Mouse (Mus musculus): ENCODE data around the gene Slc16a3. TPM values are rescaled to one million over a fixed set of nuclear protein-coding genes. Genes with fewer than 3 reads are reported as not detected.

Slc16a3 gene
- polyA plus RNA-seq, 1 experiment from 2014 or later: 176 TPM

- Histone ChIP-seq H3K27ac (ENCODE audit: low read depth, low read length) (no peak overlapping the region), H3K4me2 (no peak overlapping the region), H3K4me1 (ENCODE audit: control insufficient read depth, insufficient read depth, low read length) (no peaks in the 10 kb centered on the region), H3K9me3 (replicated peaks; ENCODE audit: control insufficient read depth, low read length) (no peaks in the 10 kb centered on the region), H3K27me3 (ENCODE audit: control insufficient read depth, insufficient read depth, low read length) (no peaks in the 10 kb centered on the region), H3K36me3 (ENCODE audit: control insufficient read depth, insufficient read depth, low read length) (no peaks in the 10 kb centered on the region), H3K9ac (ENCODE audit: low read depth, low read length) (no peak overlapping the region), H3K4me3 (ENCODE audit: low read depth, low read length) (no peak overlapping the region)
- ATAC-seq (replicated peaks; ENCODE audit: insufficient number of reproducible peaks, low FRiP score, low TSS enrichment): no peak
- 65% methylated on average over 5 of the region's 5 CpGs for WGBS (ENCODE audit: insufficient replicate concordance)
These were observed 56.0 kb downstream of the Slc16a3 start for GRCm38 (mm10) chr11:121004281-121004680.

- Histone ChIP-seq H3K36me3 (ENCODE audit: control insufficient read depth, insufficient read depth, low read length) (no peaks in the 10 kb centered on the region), H3K4me1 (ENCODE audit: control insufficient read depth, insufficient read depth, low read length) (no peaks in the 10 kb centered on the region), H3K9ac (ENCODE audit: low read depth, low read length) (no peak overlapping the region), H3K4me2 (no peak overlapping the region), H3K9me3 (replicated peaks; ENCODE audit: control insufficient read depth, low read length) (no peaks in the 10 kb centered on the region), H3K27me3 (ENCODE audit: control insufficient read depth, insufficient read depth, low read length) (no peaks in the 10 kb centered on the region), H3K27ac (ENCODE audit: low read depth, low read length) (no peak overlapping the region), H3K4me3 (ENCODE audit: low read depth, low read length) (no peak overlapping the region)
- 61% methylated on average over 6 of the region's 6 CpGs for WGBS (ENCODE audit: insufficient replicate concordance)
- no peak for ATAC-seq (replicated peaks; ENCODE audit: insufficient number of reproducible peaks, low FRiP score, low TSS enrichment)
These were observed 57.9 kb downstream of the Slc16a3 start for GRCm38 (mm10) chr11:121006184-121006583.

GRCm38 (mm10) chr11:121010044-121010755, 61.9 kb downstream of the Slc16a3 start:
- Histone ChIP-seq H3K4me1 (ENCODE audit: control insufficient read depth, insufficient read depth, low read length) (peaks cover 4% of the 10 kb centered on the region; the same call in 1 of the 2 replicates), H3K4me3 (ENCODE audit: low read depth, low read length) (no peak overlapping the region), H3K36me3 (ENCODE audit: control insufficient read depth, insufficient read depth, low read length) (no peaks in the 10 kb centered on the region), H3K27ac (ENCODE audit: low read depth, low read length) (no peak overlapping the region), H3K4me2 (no peak overlapping the region), H3K9me3 (replicated peaks; ENCODE audit: control insufficient read depth, low read length) (no peaks in the 10 kb centered on the region), H3K27me3 (ENCODE audit: control insufficient read depth, insufficient read depth, low read length) (no peaks in the 10 kb centered on the region), H3K9ac (ENCODE audit: low read depth, low read length) (no peak overlapping the region)
- ATAC-seq (replicated peaks; ENCODE audit: insufficient number of reproducible peaks, low FRiP score, low TSS enrichment): no peak
- 93% methylated on average over 3 of the region's 3 CpGs for WGBS (ENCODE audit: insufficient replicate concordance)

Other genes with a start within 250 kb of the Slc16a3 start
- gene Cenpx, start 234.7 kb upstream of the Slc16a3 start, polyA plus RNA-seq (2014; fragmentation: Nextera tagmentation; extraction: Ambion mirVana): 114 and 129 TPM in 2 replicates
- 21.8 and 23.2 TPM in 2 replicates for gene Lrrc45, start 234.6 kb upstream of the Slc16a3 start, polyA plus RNA-seq (2014; fragmentation: Nextera tagmentation; extraction: Ambion mirVana)
- gene Rac3, start 227.0 kb upstream of the Slc16a3 start, polyA plus RNA-seq (2014; fragmentation: Nextera tagmentation; extraction: Ambion mirVana): 1.7 and 3.0 TPM in 2 replicates
- gene Dcxr, start 221.2 kb upstream of the Slc16a3 start, polyA plus RNA-seq (2014; fragmentation: Nextera tagmentation; extraction: Ambion mirVana): 5.1 and 6.6 TPM in 2 replicates
- 0.36 and 1.0 TPM in 2 replicates for gene Cbr2, start 216.4 kb upstream of the Slc16a3 start, polyA plus RNA-seq (2014; fragmentation: Nextera tagmentation; extraction: Ambion mirVana)
- gene Hmga1b, start 185.7 kb upstream of the Slc16a3 start, polyA plus RNA-seq (2014; fragmentation: Nextera tagmentation; extraction: Ambion mirVana): 4.5 and 5.8 TPM in 2 replicates
- 15.0 and 16.5 TPM in 2 replicates for gene Rfng, start 164.3 kb upstream of the Slc16a3 start, polyA plus RNA-seq (2014; fragmentation: Nextera tagmentation; extraction: Ambion mirVana)
- 166 and 179 TPM in 2 replicates for gene Gps1, start 164.2 kb upstream of the Slc16a3 start, polyA plus RNA-seq (2014; fragmentation: Nextera tagmentation; extraction: Ambion mirVana)
- gene Dus1l, start 152.1 kb upstream of the Slc16a3 start, polyA plus RNA-seq (2014; fragmentation: Nextera tagmentation; extraction: Ambion mirVana): 50.0 and 59.9 TPM in 2 replicates
- gene Fasn, start 123.9 kb upstream of the Slc16a3 start, polyA plus RNA-seq (2014; fragmentation: Nextera tagmentation; extraction: Ambion mirVana): 33.9 and 42.6 TPM in 2 replicates
- gene Ccdc57, start 15.6 kb upstream of the Slc16a3 start, polyA plus RNA-seq (2014; fragmentation: Nextera tagmentation; extraction: Ambion mirVana): 3.3 and 3.9 TPM in 2 replicates
- gene Csnk1d, start 42.9 kb downstream of the Slc16a3 start, polyA plus RNA-seq (2014; fragmentation: Nextera tagmentation; extraction: Ambion mirVana): 47.9 and 58.5 TPM in 2 replicates
- gene Cd7, start 90.9 kb downstream of the Slc16a3 start, polyA plus RNA-seq (2014; fragmentation: Nextera tagmentation; extraction: Ambion mirVana): 0.31 TPM in 1 of 2 replicates, not detected in the other
- not detected in 2 replicates for gene Sectm1b, start 115.1 kb downstream of the Slc16a3 start, polyA plus RNA-seq (2014; fragmentation: Nextera tagmentation; extraction: Ambion mirVana)
- not detected in 2 replicates for gene Sectm1a, start 132.7 kb downstream of the Slc16a3 start, polyA plus RNA-seq (2014; fragmentation: Nextera tagmentation; extraction: Ambion mirVana)
- gene Tex19.2, start 170.2 kb downstream of the Slc16a3 start, polyA plus RNA-seq (2014; fragmentation: Nextera tagmentation; extraction: Ambion mirVana): not detected in 2 replicates
- gene Tex19.1, start 197.7 kb downstream of the Slc16a3 start, polyA plus RNA-seq (2014; fragmentation: Nextera tagmentation; extraction: Ambion mirVana): 0.14 and 0.20 TPM in 2 replicates
- not detected in 2 replicates for gene Uts2r, start 211.8 kb downstream of the Slc16a3 start, polyA plus RNA-seq (2014; fragmentation: Nextera tagmentation; extraction: Ambion mirVana)